Mouse (Mus musculus): ENCODE measurements around the gene Ipo11. TPM values are rescaled to one million over a fixed set of nuclear protein-coding genes. Genes with fewer than 3 reads are reported as not detected.
"Not testable (repeated sequence)": the region's sequence is repeated elsewhere in the genome, so short reads cannot be mapped to it uniquely, and the experiment has no call there.

The Ipo11 gene
- 10 to 100 TPM; 15.4 TPM for total RNA-seq (2021)
- long read RNA-seq, experiment 1, full-length matches to known transcripts = 15 of 37 reads
- long read RNA-seq, experiment 1, partial matches to known transcripts = 2 of 37 reads
- long read RNA-seq, experiment 1, other reads (novel, unspliced or antisense) = 20 of 37 reads
- long read RNA-seq, experiment 2, full-length matches to known transcripts = 10 of 25 reads
- long read RNA-seq, experiment 2, partial matches to known transcripts = 3 of 25 reads
- long read RNA-seq, experiment 2, other reads (novel, unspliced or antisense) = 12 of 25 reads

DNA sequence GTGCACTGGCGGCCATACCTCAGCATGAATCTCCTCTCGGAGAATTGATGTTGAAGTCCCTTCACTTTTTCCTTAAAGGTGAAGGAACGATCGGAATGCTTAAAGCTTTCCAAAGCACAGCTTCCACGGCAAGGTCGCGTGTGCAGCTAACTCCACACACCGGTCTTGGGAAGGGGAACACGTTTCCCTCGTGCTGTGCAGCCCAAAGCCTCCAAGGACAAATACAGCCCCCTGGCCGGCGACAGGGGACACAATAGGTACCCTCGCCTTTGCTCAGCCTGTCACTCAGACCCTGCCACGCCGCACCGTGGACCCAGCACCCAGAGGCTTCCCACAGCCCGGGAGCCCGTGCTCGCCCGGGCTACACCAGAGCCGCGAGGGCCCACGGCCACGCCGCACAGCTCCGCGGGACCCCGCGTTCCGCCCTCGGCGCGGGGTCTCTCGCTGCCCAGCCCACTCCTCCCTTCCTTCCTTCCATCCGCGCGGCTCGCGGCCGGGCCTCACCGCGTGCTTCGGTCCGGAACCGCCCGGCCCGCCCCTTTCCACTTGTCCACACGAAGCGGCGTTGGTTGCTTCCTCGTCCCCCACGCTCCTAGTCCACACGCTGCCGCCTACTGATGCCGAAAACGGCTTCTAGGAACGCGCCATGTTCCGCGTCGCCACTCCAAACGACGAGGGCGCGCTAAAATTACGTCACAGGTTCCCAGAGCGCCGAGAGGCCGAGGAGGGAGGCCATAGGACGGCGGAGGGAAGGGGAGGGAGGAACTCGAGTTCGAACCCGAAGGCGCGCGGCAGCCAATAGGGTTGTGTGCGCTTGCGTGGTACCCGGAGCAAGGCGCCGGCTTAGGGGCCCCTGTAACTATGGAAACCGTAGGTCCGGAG, at the start of gene Ipo11:
Gene Ipo11, minus strand, starts transcription at position 703 of the 882 bp plus-strand sequence.
- peak; percentile 89 for DNase-seq (ENCODE audit: low spot score)

DNA sequence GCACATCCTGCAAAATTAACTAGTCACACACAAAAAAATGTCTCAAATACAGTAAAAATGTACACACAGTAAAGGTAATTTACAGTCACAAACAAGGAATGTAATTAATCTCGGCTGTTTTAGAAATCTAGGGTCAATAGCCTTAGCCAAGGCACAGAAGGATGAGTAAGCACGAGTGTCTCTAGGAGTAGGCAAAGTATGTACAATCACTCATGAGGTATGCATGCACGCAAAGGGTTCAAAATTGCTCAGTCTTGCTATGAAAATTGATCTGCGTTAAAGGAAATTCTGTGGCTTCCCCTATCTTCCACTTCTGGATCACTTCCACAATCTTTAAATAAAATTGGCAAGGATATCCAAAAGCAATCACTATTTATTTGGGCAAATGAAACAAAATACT, 24.7 kb upstream of the Ipo11 start:
- no peak for DNase-seq (ENCODE audit: low spot score)

GRCm38 (mm10) chr13:106960557-106960956, 23.8 kb upstream of the Ipo11 start:
- no peak for DNase-seq (ENCODE audit: low spot score)

DNA sequence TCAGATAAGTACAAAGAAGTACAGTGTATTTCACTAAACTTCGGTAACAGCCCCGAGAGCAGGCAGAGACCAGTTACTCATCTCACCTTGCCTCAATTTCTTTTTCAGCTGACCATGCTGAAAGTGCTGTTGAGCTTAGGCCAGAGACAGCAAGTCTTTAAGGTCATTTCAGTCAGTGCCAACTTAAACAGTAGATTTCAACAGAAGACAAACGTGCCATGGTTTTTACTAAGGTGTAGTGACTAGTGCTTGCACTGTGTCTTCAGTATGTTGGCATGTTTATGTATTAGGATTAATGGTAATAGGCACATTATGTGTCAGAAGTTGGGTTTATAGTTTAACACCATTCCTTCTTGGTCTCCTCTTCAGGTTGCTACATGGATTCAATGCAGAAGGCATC, 21.5 kb upstream of the Ipo11 start:
- DNase-seq (ENCODE audit: low spot score) = no peak

DNA sequence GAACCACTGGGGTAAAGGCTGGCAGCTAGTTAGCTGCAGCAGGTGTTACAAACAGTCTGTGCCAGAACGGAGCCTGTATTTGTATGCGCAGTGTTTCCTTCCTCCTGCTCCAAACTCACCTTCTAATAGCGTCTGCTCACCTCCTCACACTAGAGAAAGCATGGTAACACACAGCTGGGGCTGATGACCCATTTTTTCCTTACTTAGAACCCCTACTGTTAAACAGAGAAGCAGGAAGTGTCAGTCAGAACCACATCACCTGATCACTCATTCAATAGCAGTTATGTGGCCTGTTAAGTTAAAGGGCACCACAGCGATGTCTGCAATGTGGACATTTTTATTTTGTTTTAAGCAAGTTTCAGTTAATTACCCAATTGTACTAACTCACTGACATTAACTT, 20.8 kb upstream of the Ipo11 start:
- DNase-seq (ENCODE audit: low spot score) = no peak

DNA sequence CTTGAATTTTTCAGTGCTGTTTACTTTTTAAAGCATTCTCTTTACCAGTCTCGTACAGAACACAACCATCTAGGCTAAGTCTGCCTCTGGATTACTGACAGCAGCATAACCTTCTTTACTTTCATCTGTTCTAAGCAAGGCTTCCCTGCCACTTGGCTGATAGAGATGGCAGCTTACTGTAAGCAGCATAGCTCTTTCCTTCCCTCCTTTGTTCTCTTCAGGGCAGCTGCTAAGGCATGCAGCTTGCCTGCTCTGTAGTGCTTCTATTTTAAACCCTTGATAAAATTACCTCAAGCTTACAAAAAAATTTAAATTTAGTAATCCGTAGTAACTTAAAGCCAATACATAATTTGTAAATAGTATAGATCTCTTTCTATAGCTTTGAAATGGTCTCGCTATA, 18.1 kb upstream of the Ipo11 start:
- no peak for DNase-seq (ENCODE audit: low spot score)

- DNase-seq (ENCODE audit: low spot score) = no peak
These were observed 10.8 kb upstream of the Ipo11 start for GRCm38 (mm10) chr13:106947583-106947982.

GRCm38 (mm10) chr13:106946594-106947540, 10.1 kb upstream of the Ipo11 start, which contains the start of gene Dimt1:
TSS of gene Dimt1 (plus strand) at chr13:106947127.
- DNase-seq (ENCODE audit: low spot score) = peak; percentile 96

GRCm38 (mm10) chr13:106945518-106945917, 8.8 kb upstream of the Ipo11 start:
- no peak for DNase-seq (ENCODE audit: low spot score)

DNA sequence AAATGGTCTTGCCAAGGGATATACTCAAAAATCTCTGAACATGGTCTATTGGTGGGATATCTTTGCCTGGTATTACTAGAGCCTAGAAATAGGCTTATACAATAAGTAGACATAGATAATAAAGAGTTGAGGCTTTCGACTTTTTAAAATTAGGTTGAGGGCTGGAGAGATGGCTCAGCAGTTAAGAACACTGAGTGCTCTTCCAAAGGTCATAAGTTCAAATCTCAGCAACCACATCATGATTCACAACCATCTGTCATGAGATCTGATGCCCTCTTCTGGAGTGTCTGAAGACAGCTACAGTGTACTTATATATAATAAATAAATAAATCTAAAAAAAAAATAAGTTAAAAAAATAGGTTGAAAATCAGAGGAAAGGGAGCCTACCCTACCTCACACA, 6.0 kb upstream of the Ipo11 start:
- no peak for DNase-seq (ENCODE audit: low spot score)

- DNase-seq (ENCODE audit: low spot score) = no peak
These were observed 4.6 kb upstream of the Ipo11 start for GRCm38 (mm10) chr13:106941211-106941976.

- no peak for DNase-seq (ENCODE audit: low spot score)
These were observed 347 bp upstream of the Ipo11 start for GRCm38 (mm10) chr13:106937138-106937472.

DNA sequence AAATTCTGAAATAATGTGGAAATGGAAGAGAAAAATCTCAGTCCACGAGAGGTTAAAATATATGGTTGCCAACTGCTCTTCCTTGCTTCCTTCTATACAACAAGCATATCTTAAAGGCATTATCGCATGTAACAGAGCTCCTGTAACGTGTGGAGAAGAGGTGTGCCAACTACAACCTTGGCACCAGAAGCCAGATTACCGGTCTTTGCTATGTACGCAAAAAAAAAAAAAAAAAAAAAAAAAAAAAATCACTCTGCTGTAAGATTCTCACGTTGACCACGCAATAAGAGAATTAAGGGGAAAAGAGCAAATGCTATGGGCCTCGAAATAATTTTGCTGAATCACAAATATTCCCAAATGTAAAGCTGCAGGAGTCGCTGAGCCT, 895 bp downstream of the Ipo11 start:
- no peak for DNase-seq (ENCODE audit: low spot score)

- DNase-seq (ENCODE audit: low spot score) = no peak
These were observed 7.6 kb downstream of the Ipo11 start for GRCm38 (mm10) chr13:106929201-106929600.

GRCm38 (mm10) chr13:106928296-106928695, 8.5 kb downstream of the Ipo11 start:
- no peak for DNase-seq (ENCODE audit: low spot score)

DNA sequence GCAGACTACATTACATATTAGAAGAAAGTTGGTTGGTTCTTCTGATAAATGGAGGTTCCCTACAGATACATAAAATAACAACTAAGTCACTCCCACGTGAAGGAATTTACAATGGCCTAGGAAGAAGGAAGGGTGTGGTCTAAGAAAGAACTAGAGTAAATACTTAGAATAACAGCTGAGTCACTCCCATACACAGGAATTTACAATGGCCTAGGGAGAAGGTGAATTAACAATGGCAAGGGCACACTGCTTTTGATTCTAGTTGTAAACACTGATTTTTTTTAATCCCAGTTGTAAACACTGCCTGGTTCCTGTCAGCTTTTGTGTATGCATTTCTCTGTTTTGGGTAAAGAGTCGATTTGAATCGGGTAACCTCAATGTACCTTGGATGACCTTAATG, 10.8 kb downstream of the Ipo11 start:
- DNase-seq (ENCODE audit: low spot score) = not testable (repeated sequence)

GRCm38 (mm10) chr13:106918322-106919050, 18.3 kb downstream of the Ipo11 start:
- no peak for DNase-seq (ENCODE audit: low spot score)

DNA sequence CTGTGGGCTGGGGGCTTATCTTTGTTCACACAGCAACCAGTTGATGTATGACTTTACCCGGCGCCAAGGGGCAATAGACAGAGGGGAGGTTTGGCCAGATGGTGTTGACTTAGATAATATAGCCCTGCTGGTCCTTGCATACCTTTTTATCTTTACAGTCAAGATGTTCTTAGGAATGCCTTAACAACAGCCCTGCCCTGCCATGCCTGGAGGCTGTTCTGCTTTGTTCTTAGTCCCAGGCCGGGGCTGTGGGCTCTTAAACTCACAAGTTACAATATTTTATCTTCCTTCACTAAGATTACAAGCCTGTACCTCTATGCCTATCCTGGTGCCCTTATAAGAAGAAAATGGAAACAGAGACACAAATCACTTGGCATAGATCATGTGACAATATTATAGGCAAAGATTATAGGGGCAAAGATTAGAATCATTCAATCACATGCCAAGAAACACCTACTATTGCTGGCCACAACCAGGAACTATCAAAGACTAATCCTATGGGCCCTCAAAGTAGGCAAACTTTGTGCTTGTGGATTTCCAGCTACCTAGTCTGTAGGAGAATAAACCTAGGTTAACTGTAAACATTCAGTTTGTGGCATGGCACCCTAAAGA, 23.5 kb downstream of the Ipo11 start:
- DNase-seq (ENCODE audit: low spot score) = no peak

DNA sequence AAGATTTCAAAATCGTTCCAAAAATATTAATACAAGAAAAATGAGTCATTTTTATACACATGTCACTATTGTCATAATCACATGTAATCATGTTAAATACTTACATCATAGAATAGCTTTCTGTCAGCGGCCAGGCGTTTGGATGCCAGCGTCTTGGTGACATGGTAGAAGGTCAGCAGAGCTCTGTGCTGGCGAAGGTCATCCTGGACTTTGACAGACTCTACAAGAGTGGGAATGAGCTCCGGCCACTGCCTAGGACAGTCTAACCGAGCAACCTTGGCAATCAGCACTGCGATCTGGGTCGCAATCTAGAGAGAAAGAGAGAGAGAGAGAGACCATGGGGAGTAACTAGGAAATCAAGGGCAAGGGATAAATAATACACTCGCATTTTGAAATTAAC, 26.7 kb downstream of the Ipo11 start:
- no peak for DNase-seq (ENCODE audit: low spot score)

DNA sequence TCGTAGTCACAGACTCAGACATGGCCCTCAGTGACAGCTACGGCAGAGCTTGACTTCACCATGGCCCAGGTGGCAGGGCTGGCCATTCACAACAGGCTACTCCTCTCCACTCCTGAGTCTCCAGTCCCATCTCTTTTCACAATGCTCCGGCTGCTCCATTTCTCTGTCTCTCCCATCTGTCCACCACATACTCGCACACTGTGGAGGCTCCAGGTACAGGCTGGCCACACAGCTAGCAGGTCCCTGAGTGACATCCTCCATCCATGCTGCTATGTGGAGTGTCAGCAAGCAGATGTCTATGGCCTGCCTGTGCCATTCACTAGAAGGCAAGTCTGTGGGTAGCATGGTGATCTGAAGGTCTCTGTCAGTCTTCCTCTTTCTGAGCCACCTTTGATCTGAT, 29.5 kb downstream of the Ipo11 start:
- no peak for DNase-seq (ENCODE audit: low spot score)

Data from gastrocnemius, adult 18-20 months (tissue).